Mouse (Mus musculus) layer of hippocampus, adult 8-10 months (tissue): ENCODE measurements at regions not wholly inside any gene's neighbourhood (a gene's known extent, or its start where the extent isn't known, plus 50 kb on each side); places are given as distances from the start of the nearest gene placed in this dataset.

Source experiments
- microRNA-seq, 2 experiments: library from miRNA; unstranded; fragments of <30 nt; microRNA quantifications; one replicate each; pipeline ENCODE4 v1.2.0; 2022

Small RNA genes in the stretch of these regions (microRNA-seq; reads per million reads assigned to microRNA genes)
- gene Gm44319, result 0 reads per million in 2 experiments
